In the genomic region with DNA sequence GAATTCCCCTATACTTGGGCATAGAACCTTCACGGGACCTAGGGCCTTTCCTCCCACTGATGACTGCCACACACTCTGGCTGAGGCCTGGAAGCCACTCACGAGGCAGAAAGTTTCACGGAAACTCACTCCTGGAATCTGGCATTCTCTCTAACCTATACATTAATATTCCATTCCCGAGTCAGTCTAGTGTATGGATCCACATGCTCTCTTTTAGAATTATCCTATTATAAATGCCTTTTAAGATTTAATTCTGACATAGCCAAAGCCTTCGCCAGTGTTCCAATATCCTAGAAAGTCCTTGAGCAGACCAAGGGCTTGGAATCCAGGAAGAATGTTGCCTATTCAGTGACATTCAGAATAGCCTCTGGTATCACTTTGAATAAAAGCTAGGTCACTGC, we compare ENCODE assay signal across 15 mouse cellular contexts.
"Had no signal": no experiment of that assay in that cellular context is flagged by ENCODE, and none has a peak within 500 bp of the region (broad histone marks: within the 10 kb centered on the region; RNA-seq: fewer than 3 reads in every experiment).

No protein-coding gene starts in this region.

- H3K36me3 ChIP-seq: limb, embryonic 12.5 days; limb, embryonic 15.5 days; liver, embryonic 12.5 days; liver, embryonic 15.5 days; lung, embryonic 15.5 days had no signal

- H3K9ac ChIP-seq: limb, embryonic 12.5 days; limb, embryonic 15.5 days; liver, embryonic 12.5 days; liver, embryonic 15.5 days; lung, embryonic 15.5 days had no signal

- H3K27me3 ChIP-seq: limb, embryonic 12.5 days; limb, embryonic 15.5 days; liver, embryonic 12.5 days; liver, embryonic 15.5 days; lung, embryonic 15.5 days; megakaryocyte, embryonic 14.5 days had no signal

- H3K4me3 ChIP-seq: limb, embryonic 12.5 days; limb, embryonic 15.5 days; liver, embryonic 12.5 days; liver, embryonic 15.5 days; lung, embryonic 15.5 days; megakaryocyte, embryonic 14.5 days had no signal

- ATAC-seq: liver, embryonic 12.5 days had no signal

- H3K9me3 ChIP-seq: limb, embryonic 12.5 days; limb, embryonic 15.5 days; liver, embryonic 12.5 days; liver, embryonic 15.5 days; lung, embryonic 15.5 days; megakaryocyte, embryonic 14.5 days had no signal

- H3K27ac ChIP-seq: limb, embryonic 12.5 days; limb, embryonic 15.5 days; liver, embryonic 12.5 days; liver, embryonic 15.5 days; lung, embryonic 15.5 days had no signal

- DNase-seq: kidney, postnatal 14 days; kidney, postnatal 4 days; left cerebral cortex, postnatal 4 days; lung, adult 18-20 months; lung, postnatal 10 days; lung, postnatal 36 days; midbrain, embryonic 14.5 days; thymus, adult 18-20 months; thymus, postnatal 36 days had no signal
